Mouse (Mus musculus) heart, embryonic 16.5 days (tissue): ENCODE data around the gene Lrrc75b. TPM values are rescaled to one million over a fixed set of nuclear protein-coding genes. Genes with fewer than 3 reads are reported as not detected.
"Not testable (repeated sequence)": the region's sequence is repeated elsewhere in the genome, so short reads cannot be mapped to it uniquely, and the experiment has no call there.

Source experiments
- ATAC-seq: fragments of 200-750 bp; cut with Nextera tagmentation; replicated peaks from 2 replicates; pipeline ENCODE4 v1.8.0; 2017; ENCODE audit warnings: moderate number of reproducible peaks; ENCODE audit not compliant: insufficient read depth, low FRiP score; ENCODE audit errors: extremely low read depth
- H3K27ac ChIP-seq: fragments of 300-500 bp; sonication (generic); 2 replicates; pipeline ENCODE4 v1.5.1; 2014; ENCODE audit warnings: mild to moderate bottlenecking, low read length, control low read depth, moderate library complexity
- H3K27me3 ChIP-seq: fragments of 300-500 bp; sonication (generic); 2 replicates; pipeline ENCODE4 v1.6.1; 2014; ENCODE audit warnings: low read length, mixed read lengths; ENCODE audit not compliant: control insufficient read depth, insufficient read depth
- H3K36me3 ChIP-seq: fragments of 300-500 bp; sonication (generic); 2 replicates; pipeline ENCODE4 v1.6.1; 2014; ENCODE audit not compliant: control insufficient read depth, insufficient read depth
- H3K4me1 ChIP-seq: fragments of 300-500 bp; sonication (generic); 2 replicates; pipeline ENCODE4 v1.6.1; 2014; ENCODE audit warnings: low read length, mixed read lengths; ENCODE audit not compliant: control insufficient read depth, insufficient read depth
- H3K4me2 ChIP-seq: fragments of 300-500 bp; sonication (generic); 2 replicates; pipeline ENCODE4 v1.6.1; 2014; ENCODE audit warnings: low read depth, mild to moderate bottlenecking, control low read depth, low read length
- H3K4me3 ChIP-seq: fragments of 300-500 bp; sonication (generic); 2 replicates; pipeline ENCODE4 v1.5.1; 2014; ENCODE audit warnings: mild to moderate bottlenecking, control low read depth, low read length
- H3K9ac ChIP-seq: fragments of 300-500 bp; sonication (generic); 2 replicates; pipeline ENCODE4 v1.6.1; 2014; ENCODE audit warnings: low read length, control low read depth
- H3K9me3 ChIP-seq: fragments of 300-500 bp; sonication (generic); replicated peaks from 2 replicates; pipeline ENCODE4 v1.6.1; 2016; ENCODE audit warnings: low read length; ENCODE audit not compliant: control insufficient read depth
- WGBS: fragments of 180-500 bp; shearing (Covaris S2); extraction: QIAGEN DNeasy Blood & Tissue Kit; methylation state at CpG from one replicate; pipeline ENCODE4 v1.1.7; 2014; 5-methylcytosine and 5-hydroxymethylcytosine counted together
- polyA plus RNA-seq: library from polyadenylated mRNA; unstranded; fragments of >200 nt; fragmentation: Nextera tagmentation; extraction: Ambion mirVana; gene quantifications from 2 replicates; pipeline ENCODE4 v1.2.1, GENCODE M21; 2015

The Lrrc75b gene
- polyA plus RNA-seq, 1 experiment from 2014 or later, result 2.7 TPM

- not testable (repeated sequence) for H3K9ac ChIP-seq, H3K4me3 ChIP-seq, H3K4me2 ChIP-seq, ATAC-seq, H3K4me1 ChIP-seq, H3K27me3 ChIP-seq, H3K9me3 ChIP-seq, H3K27ac ChIP-seq
- 88% methylated on average over 3 of the region's 3 CpGs for WGBS
- peaks cover 40% of the 10 kb centered on the region for H3K36me3 ChIP-seq
These were observed 54.2 kb downstream of the Lrrc75b start for GRCm38 (mm10) chr10:75505928-75506327.

DNA sequence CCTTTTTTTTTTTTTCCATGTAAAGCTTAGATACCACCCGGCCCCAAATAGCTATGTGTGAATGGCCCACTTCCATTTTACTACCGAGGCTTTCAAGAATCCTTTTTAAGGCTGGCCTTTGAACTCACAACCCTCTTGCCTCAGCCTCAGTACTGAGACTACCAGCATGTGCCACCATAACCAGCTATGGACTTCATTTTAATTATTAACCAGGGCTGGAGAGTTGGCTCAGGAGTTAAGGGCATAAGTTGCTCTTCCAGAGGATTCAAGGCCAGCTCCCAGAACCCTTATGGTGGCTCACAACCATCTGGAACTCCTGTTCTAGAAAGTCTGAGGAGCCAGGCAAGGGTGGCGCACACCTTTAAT, 55.0 kb downstream of the Lrrc75b start:
- H3K9me3 ChIP-seq, result no peaks in the 10 kb centered on the region
- ATAC-seq, result no peak
- WGBS, result 69% methylated on average over 3 of the region's 3 CpGs
- no peak overlapping the region for H3K4me2 ChIP-seq
- H3K36me3 ChIP-seq, result peaks cover 32% of the 10 kb centered on the region
- H3K27me3 ChIP-seq, result no peaks in the 10 kb centered on the region
- H3K9ac ChIP-seq, result no peak overlapping the region
- no peak overlapping the region for H3K4me3 ChIP-seq
- H3K4me1 ChIP-seq, result no peaks in the 10 kb centered on the region; the same call in 1 of the 2 replicates
- no peak overlapping the region for H3K27ac ChIP-seq

DNA sequence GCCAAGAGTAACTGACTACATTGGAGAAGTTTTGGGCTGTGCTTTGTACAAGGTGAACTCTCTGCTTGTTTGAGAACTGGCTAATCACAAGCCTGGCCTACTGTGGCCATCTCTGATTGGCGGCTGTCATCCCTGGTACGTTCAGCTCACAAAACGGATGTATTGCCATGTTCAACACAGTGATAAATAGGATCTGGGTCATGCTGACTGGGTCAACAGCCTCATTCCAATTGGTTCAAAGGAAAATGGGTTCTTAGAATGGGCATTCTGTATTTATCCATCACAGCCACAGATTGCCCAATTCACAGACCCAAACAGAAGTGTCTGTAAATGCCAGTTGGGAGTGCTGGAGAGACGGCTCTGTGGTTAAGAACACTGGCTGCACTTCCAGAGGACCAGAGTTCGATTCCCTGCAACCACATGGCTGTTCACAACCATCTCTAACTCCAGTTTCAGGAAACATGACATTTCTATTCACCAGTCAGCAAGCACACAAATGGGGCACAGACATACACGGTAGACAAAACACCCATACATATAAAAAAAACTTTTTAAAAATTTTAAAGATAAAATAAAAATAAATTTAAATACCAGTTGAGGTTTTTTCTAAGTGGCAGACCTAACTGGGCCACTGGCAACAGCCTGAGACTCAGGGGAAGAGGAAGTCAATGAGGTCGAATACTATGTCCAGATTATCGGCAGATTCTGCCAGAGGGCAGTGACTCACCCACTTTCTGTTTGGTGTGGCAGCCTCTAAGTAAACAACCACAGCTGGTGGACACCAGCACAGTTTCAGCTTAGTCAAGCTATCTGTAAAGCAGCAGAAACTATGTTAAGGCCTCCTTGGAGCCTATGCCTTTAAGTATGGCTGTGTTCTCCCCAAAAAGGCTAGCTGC, 55.6 kb downstream of the Lrrc75b start:
- Histone ChIP-seq H3K9me3 (no peaks in the 10 kb centered on the region), H3K4me3 (no peak overlapping the region), H3K4me2 (no peak overlapping the region), H3K27ac (no peak overlapping the region), H3K9ac (no peak overlapping the region), H3K36me3 (peaks cover 25% of the 10 kb centered on the region), H3K4me1 (no peaks in the 10 kb centered on the region; the same call in 1 of the 2 replicates), H3K27me3 (no peaks in the 10 kb centered on the region)
- WGBS, result 79% methylated on average over 8 of the region's 8 CpGs
- no peak for ATAC-seq

DNA sequence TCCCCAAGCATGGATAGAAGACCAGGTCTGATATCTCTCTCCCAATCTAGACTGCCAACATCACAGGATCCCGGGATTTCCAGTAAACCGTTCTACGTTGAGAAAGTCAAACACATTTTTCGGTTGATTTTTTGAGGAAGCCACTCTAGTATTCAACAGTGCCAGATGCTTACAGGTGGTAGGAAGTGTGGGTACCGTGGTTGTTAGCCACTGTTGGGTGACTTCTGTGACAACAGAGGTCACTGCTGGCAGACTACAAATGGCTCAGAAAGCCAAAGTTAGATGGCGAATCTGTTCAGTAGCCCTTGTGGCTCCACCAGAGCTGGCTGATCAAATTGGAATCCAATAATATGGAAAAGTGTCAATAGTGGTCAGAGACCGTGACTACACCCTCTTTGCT, 56.4 kb downstream of the Lrrc75b start:
- Histone ChIP-seq H3K4me1 (no peaks in the 10 kb centered on the region; the same call in 1 of the 2 replicates), H3K27me3 (no peaks in the 10 kb centered on the region), H3K9ac (no peak overlapping the region), H3K4me2 (no peak overlapping the region), H3K4me3 (no peak overlapping the region), H3K9me3 (no peaks in the 10 kb centered on the region), H3K27ac (no peak overlapping the region), H3K36me3 (peaks cover 18% of the 10 kb centered on the region)
- ATAC-seq, result no peak
- 91% methylated on average over 7 of the region's 7 CpGs for WGBS

- no peak overlapping the region for H3K9ac ChIP-seq
- H3K4me3 ChIP-seq, result no peak overlapping the region
- no peaks in the 10 kb centered on the region for H3K27me3 ChIP-seq
- no peaks in the 10 kb centered on the region for H3K9me3 ChIP-seq
- no peak overlapping the region for H3K4me2 ChIP-seq
- H3K27ac ChIP-seq, result no peak overlapping the region
- no peaks in the 10 kb centered on the region; the same call in 1 of the 2 replicates for H3K4me1 ChIP-seq
- 0 out of 2 replicates have a peak, but pooled peaks cover 3% of the 10 kb centered on the region for H3K36me3 ChIP-seq
- no peak for ATAC-seq
- 94% methylated on average over 1 of the region's 1 CpGs for WGBS
These were observed 58.5 kb downstream of the Lrrc75b start for GRCm38 (mm10) chr10:75501641-75502040.

DNA sequence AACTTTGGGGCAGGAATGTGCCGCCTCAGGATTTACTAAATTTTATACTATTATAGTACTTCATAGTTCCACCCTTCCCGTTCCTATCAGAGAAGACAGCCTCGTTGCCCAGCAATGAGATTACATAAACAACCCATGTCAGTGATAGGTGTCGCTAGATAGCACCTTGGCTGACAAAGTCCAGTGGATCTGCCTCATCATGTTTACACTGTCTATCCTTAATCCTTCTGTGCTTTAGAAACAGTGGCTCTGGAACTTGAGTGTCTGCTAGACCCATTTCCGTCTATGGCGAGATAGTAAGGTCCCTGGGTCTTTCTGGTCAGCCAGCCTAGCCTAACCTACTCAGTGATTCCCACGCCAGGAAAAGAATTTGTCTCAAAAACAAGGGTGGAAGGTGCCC, 59.8 kb downstream of the Lrrc75b start:
- H3K27me3 ChIP-seq, result no peaks in the 10 kb centered on the region
- H3K36me3 ChIP-seq, result 0 out of 2 replicates have a peak, but pooled peaks cover 3% of the 10 kb centered on the region
- peak overlapping the region; percentile 16; the same call in 1 of the 2 replicates for H3K4me2 ChIP-seq
- H3K9ac ChIP-seq, result no peak overlapping the region
- no peak; the same call in 1 of the 2 replicates for ATAC-seq
- H3K4me1 ChIP-seq, result peaks cover 2% of the 10 kb centered on the region
- no peak overlapping the region for H3K4me3 ChIP-seq
- H3K27ac ChIP-seq, result no peak overlapping the region
- no peaks in the 10 kb centered on the region for H3K9me3 ChIP-seq
- 34% methylated on average over 7 of the region's 7 CpGs for WGBS

Other genes with a start within 250 kb of the Lrrc75b start
- 8.0 and 8.7 TPM in 2 replicates for gene Adora2a, start 243.5 kb downstream of the Lrrc75b start, polyA plus RNA-seq
- gene Upb1, start 159.2 kb downstream of the Lrrc75b start, polyA plus RNA-seq, result 0.87 and 0.91 TPM in 2 replicates
- 90.4 and 90.5 TPM in 2 replicates for gene Snrpd3, start 42.8 kb downstream of the Lrrc75b start, polyA plus RNA-seq
- 26.9 and 28.5 TPM in 2 replicates for gene Gucd1, start 42.4 kb downstream of the Lrrc75b start, polyA plus RNA-seq
- gene Ggt1, start 1.3 kb upstream of the Lrrc75b start, polyA plus RNA-seq, result 0.89 and 2.4 TPM in 2 replicates
- 9.7 and 11.3 TPM in 2 replicates for gene Ggt5, start 29.0 kb upstream of the Lrrc75b start, polyA plus RNA-seq
- gene Susd2, start 83.7 kb upstream of the Lrrc75b start, polyA plus RNA-seq, result 12.4 and 13.3 TPM in 2 replicates
- 23.7 and 27.5 TPM in 2 replicates for gene Cabin1, start 204.0 kb upstream of the Lrrc75b start, polyA plus RNA-seq
- 40.8 and 42.8 TPM in 2 replicates for gene Ddt, start 213.1 kb upstream of the Lrrc75b start, polyA plus RNA-seq
- not detected in 2 replicates for gene Gm20441, start 220.6 kb upstream of the Lrrc75b start, polyA plus RNA-seq
- gene Gstt3, start 221.1 kb upstream of the Lrrc75b start, polyA plus RNA-seq, result 5.6 and 6.2 TPM in 2 replicates
- 9.0 and 10.2 TPM in 2 replicates for gene Gstt1, start 238.3 kb upstream of the Lrrc75b start, polyA plus RNA-seq